Comparison of ENCODE assay signal across 16 mouse cellular contexts in genomic region chr16:90911766-90912165, GRCm38 (mm10). TPM values are rescaled to one million over a fixed set of nuclear protein-coding genes. Genes with fewer than 3 reads are reported as not detected.
DNase-seq lines count a peak whose midpoint lies in the region; ATAC-seq and TF ChIP-seq lines count a peak whose summit lies in the region.
"Had no signal": no experiment of that assay in that cellular context is flagged by ENCODE, and none has a peak within 500 bp of the region (broad histone marks: within the 10 kb centered on the region; RNA-seq: fewer than 3 reads in every experiment).

No protein-coding gene starts in this region.

- TF ChIP-seq CTCF in heart, adult 2 months (IDR thresholded peaks at IDR 0.05) = no peak
- TF ChIP-seq CTCF in lung, postnatal 0 days (IDR thresholded peaks at IDR 0.05) = no peak

- intact Hi-C loops in heart, postnatal 10 days (cut with DNase I) = no loop called here
- intact Hi-C loops in heart, adult 2 months (cut with DNase I) = no loop called here

- peak; percentile 41 to 56 for DNase-seq in heart, postnatal 10 days
- DNase-seq in heart, adult 2 months = no peak
- DNase-seq in lung, postnatal 0 days (ENCODE audit: low spot score) = peak; percentile 45
- no peak for DNase-seq in lung, postnatal 14 days
- DNase-seq in brain, adult 2 months (ENCODE audit: low read depth, low spot score) = peak; percentile 19
- peak; percentile 38 for DNase-seq in lung, postnatal 25 days (ENCODE audit: low spot score)
- DNase-seq in embryo, embryonic 10 days (ENCODE audit: low spot score) = no peak
- DNase-seq: cerebellum, adult 2 months; gastrocnemius, postnatal 14 days; liver, postnatal 0 days; right cerebral cortex, postnatal 14 days; thymus, postnatal 14 days had no signal

- no peak for TF ChIP-seq EP300 in heart, adult 2 months (IDR thresholded peaks at IDR 0.05; ENCODE audit: insufficient read depth, low read depth, low read length)
- TF ChIP-seq EP300 in lung, postnatal 0 days (IDR thresholded peaks at IDR 0.05) = no peak

- no peaks in the 10 kb centered on the region for H3K27me3 ChIP-seq in heart, adult 2 months (ENCODE audit: control insufficient read depth, insufficient read depth, low read length)
- no peaks in the 10 kb centered on the region for H3K27me3 ChIP-seq in lung, postnatal 0 days (replicated peaks; ENCODE audit: insufficient read depth, low read length)
- H3K27me3 ChIP-seq: midbrain, embryonic 12.5 days had no signal

- H3K79me2 ChIP-seq in heart, adult 2 months (replicated peaks; ENCODE audit: control insufficient read depth, insufficient read depth, low read length) = no peaks in the 10 kb centered on the region

- 58% methylated on average over 13 of the region's 13 CpGs for WGBS in heart, adult 2 months
- WGBS in lung, postnatal 0 days = 75% methylated on average over 13 of the region's 13 CpGs

- H3K9me3 ChIP-seq in lung, postnatal 0 days (ENCODE audit: low read length) = no peaks in the 10 kb centered on the region
- H3K9me3 ChIP-seq: heart, embryonic 13.5 days; limb, embryonic 12.5 days; midbrain, embryonic 12.5 days had no signal

- no peak overlapping the region for H3K4me2 ChIP-seq in lung, postnatal 0 days (replicated peaks; ENCODE audit: low read depth, low read length)
- H3K4me2 ChIP-seq: heart, embryonic 13.5 days; limb, embryonic 12.5 days; midbrain, embryonic 12.5 days had no signal

- H3K9ac ChIP-seq in heart, adult 2 months (ENCODE audit: low read depth, low read length) = no peak overlapping the region
- no peak overlapping the region for H3K9ac ChIP-seq in lung, postnatal 0 days (replicated peaks; ENCODE audit: low read depth)
- H3K9ac ChIP-seq: heart, embryonic 13.5 days; limb, embryonic 12.5 days; liver, postnatal 0 days; midbrain, embryonic 12.5 days had no signal

- no peak for TF ChIP-seq POLR2A in heart, adult 2 months (IDR thresholded peaks at IDR 0.05; ENCODE audit: insufficient read depth, low read depth, low read length)

- H3K4me1 ChIP-seq in heart, adult 2 months (ENCODE audit: control insufficient read depth, insufficient read depth, low read length) = peaks cover 12% of the 10 kb centered on the region
- H3K4me1 ChIP-seq in lung, postnatal 0 days (ENCODE audit: insufficient read depth, low read depth, low read length) = no peaks in the 10 kb centered on the region
- H3K4me1 ChIP-seq: limb, embryonic 12.5 days; midbrain, embryonic 12.5 days had no signal

- ATAC-seq in lung, postnatal 0 days = peak; percentile 58
- ATAC-seq: forebrain, embryonic 16.5 days; liver, postnatal 0 days had no signal

- H3K27ac ChIP-seq in heart, adult 2 months = no peak overlapping the region
- no peak overlapping the region for H3K27ac ChIP-seq in lung, postnatal 0 days (ENCODE audit: low read length)
- H3K27ac ChIP-seq: heart, embryonic 13.5 days; limb, embryonic 12.5 days; midbrain, embryonic 12.5 days had no signal

- H3K4me3 ChIP-seq in heart, adult 2 months = no peak overlapping the region
- H3K4me3 ChIP-seq in lung, postnatal 0 days (ENCODE audit: low read depth, low read length) = no peak overlapping the region
- H3K4me3 ChIP-seq: heart, embryonic 13.5 days; limb, embryonic 12.5 days; midbrain, embryonic 12.5 days had no signal

- no peaks in the 10 kb centered on the region for H3K36me3 ChIP-seq in heart, adult 2 months (ENCODE audit: control insufficient read depth, insufficient read depth, low read length)
- no peaks in the 10 kb centered on the region for H3K36me3 ChIP-seq in lung, postnatal 0 days (ENCODE audit: insufficient read depth, low read length)
- H3K36me3 ChIP-seq: heart, embryonic 13.5 days; limb, embryonic 12.5 days; midbrain, embryonic 12.5 days had no signal

RNA-seq across cellular contexts. Expression of gene Cfap298, which starts 23.1 kb away (rescaled TPM):
- 10 to 100 TPM; 29.3 to 34.5 TPM for total RNA-seq in heart, postnatal 10 days (2021)
- total RNA-seq in heart, adult 2 months (2021) = 10 to 100 TPM; 24.2 to 27.5 TPM
- 8.2 TPM in 2 replicates for polyA plus RNA-seq in heart, adult 2 months (2012; rRNA removed)
- 46.3 and 47.9 TPM in 2 replicates for polyA plus RNA-seq in lung, postnatal 0 days (2015; fragmentation: Nextera tagmentation; extraction: Ambion mirVana)

Comparison
In these comparisons a context has a peak if more than half of its experiments do, and no peak if none do; other contexts are left out.
1. DNase-seq: peak in heart, postnatal 10 days (2 of 2), lung, postnatal 0 days (single experiment), brain, adult 2 months (single experiment) and lung, postnatal 25 days (single experiment); none in heart, adult 2 months (0 of 2), lung, postnatal 14 days (single experiment) and embryo, embryonic 10 days (single experiment).